Mouse (Mus musculus) testis, adult 2 months (tissue): ENCODE measurements around the gene Rab3c. TPM values are rescaled to one million over a fixed set of nuclear protein-coding genes. Genes with fewer than 3 reads are reported as not detected.
A peak's percentile ranks its signal among the peaks of the same experiment; 100 is the strongest.

Experiments used
- H3K27ac ChIP-seq: fragments of 200-500 bp; 2 replicates; pipeline ENCODE4 v1.5.1; 2012; ENCODE audit warnings: low read depth, low read length; ENCODE audit not compliant: control insufficient read depth, insufficient read depth
- H3K27me3 ChIP-seq: fragments of 200-500 bp; 2 replicates; pipeline ENCODE4 v1.6.1; 2012; ENCODE audit warnings: mild to moderate bottlenecking, low read length, moderate library complexity; ENCODE audit not compliant: control insufficient read depth, insufficient read depth
- H3K36me3 ChIP-seq: fragments of 200-500 bp; 2 replicates; pipeline ENCODE4 v1.6.1; 2012; ENCODE audit warnings: mild to moderate bottlenecking, low read length; ENCODE audit not compliant: control insufficient read depth, insufficient read depth
- H3K4me1 ChIP-seq: fragments of 200-500 bp; 2 replicates; pipeline ENCODE4 v1.6.1; 2012; ENCODE audit warnings: low read length; ENCODE audit not compliant: control insufficient read depth, insufficient read depth
- H3K4me3 ChIP-seq: fragments of 200-500 bp; 2 replicates; pipeline ENCODE4 v1.5.1; 2012; ENCODE audit warnings: low read depth, mild to moderate bottlenecking, low read length, moderate library complexity, mixed read lengths; ENCODE audit not compliant: control insufficient read depth
- CTCF ChIP-seq: fragments of 200-500 bp; IDR thresholded peaks from 2 replicates; pipeline ENCODE4 v1.5.1; 2012; ENCODE audit warnings: low read depth, mild to moderate bottlenecking, inconsistent platforms, low read length, moderate library complexity; ENCODE audit not compliant: control insufficient read depth, insufficient read depth, insufficient replicate concordance
- POLR2A ChIP-seq: fragments of 200-500 bp; IDR thresholded peaks from 2 replicates; pipeline ENCODE4 v1.6.1; 2012; ENCODE audit warnings: low read depth, mild to moderate bottlenecking, inconsistent platforms, low read length, moderate library complexity; ENCODE audit not compliant: control insufficient read depth
- polyA plus RNA-seq: library from polyadenylated mRNA; depleted of rRNA; stranded (reverse); fragments of >200 nt; gene quantifications from 2 replicates; pipeline ENCODE4 v1.2.3, GENCODE M21; 2012; rRNA removed

The Rab3c gene
- polyA plus RNA-seq = 0.37 and 0.51 TPM in 2 replicates

DNA sequence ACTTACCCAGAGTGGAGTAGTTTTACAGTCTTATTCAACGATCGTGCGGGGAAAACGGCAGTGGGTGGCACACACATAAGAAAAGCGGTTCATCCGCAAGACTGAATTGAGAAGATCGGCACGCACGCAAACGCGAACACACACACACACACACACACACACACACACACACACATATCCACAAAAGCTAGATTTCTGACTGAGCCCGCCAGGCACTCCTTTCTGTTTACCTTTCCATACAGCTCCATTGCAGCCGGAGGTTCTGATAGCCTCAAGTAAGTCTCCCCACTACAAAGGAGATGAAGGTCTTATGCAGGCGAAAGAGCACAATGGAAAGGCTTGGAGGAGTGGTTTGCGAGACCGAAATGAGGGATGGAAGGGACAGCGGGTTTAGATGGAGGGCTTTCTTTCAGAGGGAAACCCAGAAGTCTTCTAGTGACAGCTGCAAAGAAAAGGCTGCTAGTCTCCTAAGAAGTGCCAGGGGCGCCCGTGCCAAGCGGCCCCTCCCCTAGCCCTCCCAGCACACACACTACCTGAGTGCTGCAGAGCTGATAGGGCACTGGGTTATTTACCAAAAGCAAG lies at the start of gene Rab3c:
Gene Rab3c, minus strand, starts transcription at position 434 of the 582 bp plus-strand sequence.
- H3K4me1 ChIP-seq = peaks cover 5% of the 10 kb centered on the region; the same call in 1 of the 2 replicates
- no peak within 1 kb of the TSS for H3K27ac ChIP-seq
- H3K36me3 ChIP-seq = no peaks in the 10 kb centered on the region
- peak within 1 kb of the TSS; percentile 35; the same call in 1 of the 2 replicates for H3K4me3 ChIP-seq
- no peak for TF ChIP-seq POLR2A
- TF ChIP-seq CTCF = no peak
- H3K27me3 ChIP-seq = no peaks in the 10 kb centered on the region

DNA sequence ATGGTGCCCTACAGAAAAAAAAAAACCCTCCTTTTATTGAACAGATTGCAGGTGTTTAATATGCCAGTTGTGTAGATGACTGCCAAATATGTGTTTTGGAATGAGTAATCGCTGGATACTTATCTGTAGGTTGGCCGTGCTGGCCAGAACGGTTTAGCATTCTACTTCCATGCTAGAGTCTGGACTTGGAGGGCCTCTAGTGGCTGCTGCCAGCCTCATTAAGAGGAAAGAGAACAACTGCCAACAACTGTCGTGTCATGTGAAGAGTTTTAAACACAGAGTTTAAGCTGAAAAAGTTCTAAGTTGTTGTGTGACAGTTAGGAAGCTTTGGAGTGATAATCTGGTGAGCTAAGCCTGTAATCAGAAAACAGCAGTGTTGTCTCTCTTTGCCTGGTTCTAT lies 38.0 kb upstream of the Rab3c start:
- no peak for TF ChIP-seq CTCF
- TF ChIP-seq POLR2A = no peak
- Histone ChIP-seq H3K4me3 (no peak overlapping the region), H3K4me1 (no peaks in the 10 kb centered on the region), H3K27me3 (no peaks in the 10 kb centered on the region), H3K27ac (no peak overlapping the region), H3K36me3 (no peaks in the 10 kb centered on the region)

DNA sequence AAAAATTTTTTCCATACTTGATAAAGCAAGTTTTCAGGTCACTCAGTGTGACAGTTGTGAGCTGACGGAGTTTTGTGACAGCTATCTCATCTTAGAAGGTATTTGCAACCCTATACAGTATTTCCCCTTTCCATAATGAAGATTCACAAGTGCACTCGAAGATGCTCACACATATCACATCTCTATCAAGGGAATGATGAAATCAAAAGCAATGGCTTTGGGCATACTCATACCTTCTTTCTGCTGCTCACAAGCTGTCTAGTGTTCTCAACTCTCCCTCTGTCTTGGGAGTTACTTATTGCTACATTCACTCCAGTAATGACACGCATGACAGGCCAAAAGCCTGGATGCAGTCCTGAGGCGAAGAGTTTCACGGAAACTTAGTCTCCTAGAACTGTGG lies 26.4 kb upstream of the Rab3c start:
- Histone ChIP-seq H3K36me3 (no peaks in the 10 kb centered on the region), H3K4me1 (no peaks in the 10 kb centered on the region), H3K27ac (no peak overlapping the region), H3K27me3 (no peaks in the 10 kb centered on the region), H3K4me3 (no peak overlapping the region)
- TF ChIP-seq CTCF (no peak), POLR2A (no peak)

DNA sequence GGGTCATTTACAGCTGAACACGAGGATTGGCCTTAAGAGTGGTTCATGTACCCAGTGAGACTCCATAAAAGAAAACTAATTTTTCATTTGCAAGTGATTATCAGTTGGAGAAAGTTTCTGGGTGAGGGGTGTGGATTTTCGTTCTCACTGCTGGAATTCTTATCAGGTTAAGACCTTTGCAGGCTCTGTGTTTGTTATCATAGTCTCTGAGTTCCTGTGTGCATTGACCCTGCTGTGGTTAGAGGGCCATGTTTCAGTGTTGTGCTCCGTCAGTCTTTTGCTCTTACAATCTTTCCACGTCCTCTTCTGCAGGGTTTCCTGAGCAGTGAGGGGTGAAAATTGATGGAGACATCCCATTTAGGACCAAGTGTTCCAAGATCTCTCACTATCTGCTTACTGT lies 16.3 kb upstream of the Rab3c start:
- TF ChIP-seq POLR2A (no peak), CTCF (no peak)
- Histone ChIP-seq H3K36me3 (no peaks in the 10 kb centered on the region), H3K4me3 (no peak overlapping the region), H3K4me1 (no peaks in the 10 kb centered on the region), H3K27ac (no peak overlapping the region), H3K27me3 (no peaks in the 10 kb centered on the region)

DNA sequence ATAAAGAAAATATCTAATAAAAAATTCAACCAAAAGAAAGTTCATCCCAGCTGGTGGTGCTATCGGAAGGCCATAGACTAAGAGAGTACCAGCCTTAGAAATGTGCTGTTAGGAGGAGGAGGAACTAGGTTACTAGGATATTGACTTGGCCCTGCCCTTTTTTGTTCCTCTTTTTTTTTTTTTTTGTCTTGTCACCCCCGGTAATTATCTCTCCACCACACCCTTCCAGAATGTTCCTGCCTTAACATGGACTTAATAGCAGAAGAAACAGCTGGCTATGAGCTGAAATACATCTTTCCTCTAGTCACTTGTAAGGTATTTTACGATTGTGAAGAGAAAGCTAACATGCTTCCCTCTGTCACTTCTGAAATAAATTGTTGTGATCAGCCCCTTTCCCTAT lies 7.7 kb upstream of the Rab3c start:
- Histone ChIP-seq H3K4me1 (no peaks in the 10 kb centered on the region), H3K27ac (no peak overlapping the region), H3K27me3 (no peaks in the 10 kb centered on the region), H3K4me3 (no peak overlapping the region), H3K36me3 (no peaks in the 10 kb centered on the region)
- no peak for TF ChIP-seq POLR2A
- no peak for TF ChIP-seq CTCF

DNA sequence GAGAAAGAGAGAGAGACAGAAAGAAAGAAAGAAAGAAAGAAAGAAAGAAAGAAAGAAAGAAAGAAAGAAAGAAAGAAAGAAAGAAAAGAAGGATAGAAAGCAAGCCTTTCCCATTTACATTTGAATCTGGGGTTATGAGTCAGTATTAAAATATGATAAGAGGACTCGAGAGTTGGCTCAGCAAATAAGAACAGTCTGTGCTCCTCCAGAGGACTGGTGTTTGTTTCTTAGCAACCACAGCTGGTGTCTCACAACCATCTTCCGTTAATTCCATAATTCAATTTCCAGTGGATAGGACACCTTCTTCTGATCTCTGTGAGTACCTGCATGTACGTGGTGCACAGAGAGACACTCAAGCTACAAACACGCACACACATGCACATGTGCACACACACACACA lies 3.0 kb upstream of the Rab3c start:
- Histone ChIP-seq H3K4me3 (no peak overlapping the region), H3K27me3 (no peaks in the 10 kb centered on the region), H3K36me3 (no peaks in the 10 kb centered on the region), H3K27ac (no peak overlapping the region), H3K4me1 (peaks cover 5% of the 10 kb centered on the region; the same call in 1 of the 2 replicates)
- no peak for TF ChIP-seq POLR2A
- no peak for TF ChIP-seq CTCF

DNA sequence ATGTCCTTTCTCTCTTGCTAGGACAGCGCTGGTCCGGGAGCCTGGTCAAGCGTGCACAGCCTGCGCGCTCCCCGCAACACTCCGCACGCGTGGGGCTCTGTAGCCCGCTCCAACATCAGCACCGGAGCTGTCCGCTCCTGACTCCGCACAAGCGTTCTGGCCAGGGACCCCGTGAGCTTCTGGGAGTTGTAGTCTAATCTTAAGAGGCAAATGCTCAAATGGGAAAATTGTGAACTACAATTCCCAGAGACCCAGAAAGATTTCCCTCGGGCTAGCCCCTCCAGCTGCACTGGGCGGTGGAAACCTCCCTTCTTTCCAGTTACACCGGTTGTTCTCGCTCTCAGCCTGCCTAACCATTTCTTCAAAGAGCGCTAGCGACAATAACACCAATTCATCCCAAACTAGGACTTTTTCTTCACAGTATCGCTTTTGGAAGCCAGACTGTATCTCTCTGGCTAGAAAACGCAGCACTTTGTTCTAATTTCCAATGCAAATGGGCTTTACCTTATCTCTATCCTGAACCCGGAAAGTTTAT lies 701 bp downstream of the Rab3c start:
- Histone ChIP-seq H3K4me3 (peak overlapping the region; percentile 35; the same call in 1 of the 2 replicates), H3K27ac (no peak overlapping the region), H3K36me3 (no peaks in the 10 kb centered on the region), H3K4me1 (peaks cover 5% of the 10 kb centered on the region; the same call in 1 of the 2 replicates), H3K27me3 (no peaks in the 10 kb centered on the region)
- TF ChIP-seq POLR2A (no peak), CTCF (no peak)
